Mouse (Mus musculus): ENCODE results near the gene Rnf25.
A peak's percentile ranks its signal among the peaks of the same experiment; 100 is the strongest.

Gene Rnf25

GRCm38 (mm10) chr1:74601267-74601962 is at the start of gene Rnf25, which contains the start of gene Stk36:
Gene Rnf25 (minus strand): TSS chr1:74601397.
Gene Stk36 (plus strand): TSS chr1:74601445.
- DNase-seq (ENCODE audit: low spot score in 2 of 2), result peak; percentile 81 to 86

GRCm38 (mm10) chr1:74643926-74644325 is 42.7 kb upstream of the Rnf25 start:
- DNase-seq (ENCODE audit: low spot score in 2 of 2), result no peak

- no peak for DNase-seq (ENCODE audit: low spot score in 2 of 2)
These were observed 42.3 kb upstream of the Rnf25 start for GRCm38 (mm10) chr1:74643524-74643923.

DNA sequence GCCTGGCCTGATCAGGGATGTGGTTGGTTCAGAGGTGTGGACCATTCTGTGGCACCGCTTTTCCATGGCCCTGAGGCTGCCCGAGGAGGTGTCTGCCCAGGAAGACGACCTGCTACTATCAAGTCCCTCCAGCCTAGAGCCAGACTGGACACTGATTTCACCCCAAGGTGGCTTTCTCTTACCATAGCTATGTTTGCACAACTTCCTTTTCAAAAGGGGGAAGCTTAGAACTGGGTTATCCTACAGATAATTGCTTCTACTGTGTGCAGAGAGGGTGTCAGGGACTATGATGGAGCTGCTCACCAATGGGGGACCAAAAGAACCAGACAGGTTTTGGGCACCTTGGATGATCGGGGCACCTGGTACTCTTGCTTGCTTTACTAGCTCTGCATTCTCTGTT is 31.5 kb upstream of the Rnf25 start:
- DNase-seq (ENCODE audit: low spot score in 2 of 2), result no peak

DNA sequence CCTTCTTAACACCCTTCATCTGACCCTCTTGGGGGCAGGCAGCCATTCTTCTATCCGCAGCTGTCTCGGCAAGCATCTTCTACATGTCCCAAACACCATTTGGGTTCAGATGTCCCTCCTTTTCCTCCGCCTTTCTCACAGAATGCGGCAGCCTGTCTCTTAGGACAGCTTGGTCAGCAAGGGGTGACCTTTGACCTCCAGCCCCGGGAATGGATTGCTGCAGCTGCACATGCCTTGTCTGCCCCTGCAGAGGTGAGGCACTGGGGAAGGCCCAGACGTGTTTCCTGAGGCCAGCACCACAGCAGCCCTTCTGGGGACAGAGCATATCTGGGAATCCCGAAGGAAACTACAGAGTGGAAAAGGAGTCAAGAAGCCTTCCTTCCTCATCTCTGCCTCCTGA is 26.8 kb upstream of the Rnf25 start:
- DNase-seq (ENCODE audit: low spot score in 2 of 2), result no peak

DNA sequence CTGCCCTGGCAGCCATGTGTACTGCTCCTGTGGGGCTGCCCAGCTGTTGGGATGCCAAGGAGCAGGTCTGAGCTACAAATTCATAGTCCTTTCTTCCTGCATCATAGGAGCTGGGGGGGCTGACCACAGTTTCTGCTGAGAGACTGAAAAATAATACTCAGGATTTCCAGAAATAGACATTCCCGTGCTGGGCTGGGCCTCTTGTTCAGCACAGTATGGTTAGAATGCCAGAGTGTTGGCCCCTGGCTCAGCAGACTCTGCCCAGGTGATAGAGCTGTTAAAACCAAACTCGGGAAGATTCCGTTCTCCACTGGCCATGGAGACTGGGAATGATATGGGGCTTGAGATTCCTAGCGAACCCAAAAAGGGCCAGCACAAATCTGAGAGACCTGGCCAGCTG is 24.9 kb upstream of the Rnf25 start:
- no peak for DNase-seq (ENCODE audit: low spot score in 2 of 2)

GRCm38 (mm10) chr1:74624183-74624582 is 23.0 kb upstream of the Rnf25 start:
- DNase-seq (ENCODE audit: low spot score in 2 of 2), result no peak

DNA sequence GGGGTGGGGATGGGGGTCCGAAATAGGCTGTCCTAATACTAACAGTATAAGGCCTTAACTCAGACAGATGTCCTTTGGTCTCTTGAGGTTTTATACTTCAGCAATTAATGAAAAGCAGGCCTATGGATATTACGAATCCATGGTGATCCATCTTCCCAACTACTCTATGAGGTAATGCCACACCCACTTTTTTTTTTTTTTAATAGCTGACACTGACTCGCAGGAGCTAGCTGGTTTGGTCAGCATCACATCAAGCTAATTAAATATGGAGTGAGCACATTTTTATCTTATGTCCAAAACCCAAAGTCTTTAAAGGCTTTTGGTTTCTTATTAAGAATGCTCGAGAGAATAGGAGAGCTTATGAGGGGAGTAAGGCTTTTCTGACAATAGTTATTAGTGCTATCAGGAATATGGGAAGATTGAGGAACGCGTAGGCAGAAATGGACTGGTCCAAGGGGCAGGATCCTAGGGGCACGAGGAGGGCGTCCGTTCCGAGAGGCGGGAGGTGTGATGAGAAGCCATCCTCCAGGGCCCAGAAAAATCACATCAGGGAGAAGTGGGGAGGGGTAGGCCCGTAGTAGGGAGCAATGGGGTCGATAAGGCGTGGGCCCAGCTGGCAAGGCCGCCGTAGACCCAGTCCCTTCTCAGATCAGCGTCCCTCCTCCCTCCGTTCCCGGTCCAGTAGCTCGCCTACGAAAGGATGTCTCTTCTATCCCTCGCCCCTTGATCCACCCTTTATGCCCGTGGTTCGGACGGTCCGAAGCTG is 513 bp downstream of the Rnf25 start:
- peak in 1 of 2 experiments; percentile 9 for DNase-seq (ENCODE audit: low spot score in 2 of 2)

DNA sequence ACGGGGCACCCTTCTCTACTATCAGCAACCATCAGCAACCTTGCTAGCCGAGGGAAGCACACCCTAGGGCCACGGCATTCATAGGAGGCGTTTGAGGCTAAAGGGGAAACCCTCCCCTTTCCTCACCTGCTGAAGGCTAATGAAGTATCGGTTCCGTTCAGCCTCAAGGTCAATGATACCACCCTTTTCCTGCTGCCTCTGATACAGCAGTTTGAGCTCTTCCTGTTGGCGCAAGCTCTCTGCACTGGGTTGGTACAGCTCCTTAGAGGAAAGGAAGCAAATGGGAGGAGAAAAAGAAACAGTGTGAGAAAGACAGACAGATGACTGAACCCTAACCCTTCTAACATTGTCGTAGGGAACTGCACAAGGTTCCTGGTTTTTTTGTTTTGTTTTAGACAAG is 6.8 kb downstream of the Rnf25 start:
- DNase-seq (ENCODE audit: low spot score in 2 of 2), result no peak

DNA sequence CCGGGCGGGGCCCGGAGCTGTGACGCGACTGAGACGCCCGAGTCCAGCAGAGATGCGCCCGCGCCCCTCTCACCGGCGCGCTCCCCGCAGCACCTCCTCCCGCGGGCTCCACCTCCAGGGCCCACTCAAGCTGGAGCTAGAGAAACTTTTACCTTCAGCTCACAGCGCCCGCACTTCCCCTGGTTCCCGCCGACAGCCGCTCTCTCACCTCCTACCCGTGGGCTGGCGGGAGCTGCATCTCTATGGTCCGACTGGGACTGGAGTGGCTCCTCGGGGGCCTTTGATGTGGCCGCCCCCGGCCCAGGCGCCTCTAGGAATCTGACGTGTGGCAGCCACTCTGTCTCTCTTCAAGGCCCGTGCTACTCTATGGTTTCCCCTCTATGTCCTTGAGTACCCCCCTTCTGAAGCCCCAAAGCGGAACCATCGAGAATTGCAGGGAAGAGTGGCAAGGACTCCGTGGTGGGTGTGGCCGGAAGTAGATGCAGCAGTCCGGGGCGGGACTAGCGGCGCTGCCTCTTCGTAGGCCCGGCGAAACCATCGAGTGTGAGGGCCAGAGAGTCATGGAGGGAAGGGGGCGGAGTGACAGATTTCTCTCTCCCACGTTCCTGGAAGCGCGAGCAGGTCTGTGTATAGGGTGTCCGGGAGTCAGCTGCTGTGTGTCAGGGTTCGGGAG is 13.3 kb downstream of the Rnf25 start, which contains the start of the genes Zfp142 and Bcs1l:
Gene Zfp142 (minus strand): TSS at position 474 of the 673 bp plus-strand sequence.
Gene Bcs1l (plus strand): TSS at position 517 of the 673 bp plus-strand sequence.
- DNase-seq (ENCODE audit: low spot score in 2 of 2), result peak; percentile 98 to 99

GRCm38 (mm10) chr1:74587233-74587772 is 13.9 kb downstream of the Rnf25 start:
- DNase-seq (ENCODE audit: low spot score in 2 of 2), result peak in 1 of 2 experiments; percentile 8

GRCm38 (mm10) chr1:74584616-74585398 is 16.4 kb downstream of the Rnf25 start:
- no peak for DNase-seq (ENCODE audit: low spot score in 2 of 2)

- DNase-seq (ENCODE audit: low spot score in 2 of 2), result no peak
These were observed 18.6 kb downstream of the Rnf25 start for GRCm38 (mm10) chr1:74582621-74583020.

GRCm38 (mm10) chr1:74569739-74570719 is 31.2 kb downstream of the Rnf25 start:
- no peak for DNase-seq (ENCODE audit: low spot score in 2 of 2)

DNA sequence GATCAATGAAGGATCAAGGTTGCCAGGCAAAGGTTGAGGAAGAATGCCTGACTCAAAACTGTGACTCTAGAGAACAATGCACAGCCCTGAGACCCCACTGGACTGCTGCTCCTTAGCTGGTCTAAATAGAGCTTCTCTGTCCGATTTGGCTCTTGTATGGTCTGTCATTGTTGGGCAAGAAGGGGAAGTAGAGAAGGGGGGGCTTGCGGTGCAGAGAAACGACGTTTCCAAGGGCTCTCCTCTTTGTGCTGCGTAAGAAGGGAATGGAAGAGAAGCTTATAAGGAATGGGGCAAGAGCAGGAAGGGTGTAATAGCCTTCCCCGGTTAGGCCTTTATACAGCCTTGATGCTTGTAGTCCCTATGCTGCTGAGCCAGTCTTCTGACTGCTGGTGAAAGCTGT is 35.4 kb downstream of the Rnf25 start:
- no peak for DNase-seq (ENCODE audit: low spot score in 2 of 2)

DNA sequence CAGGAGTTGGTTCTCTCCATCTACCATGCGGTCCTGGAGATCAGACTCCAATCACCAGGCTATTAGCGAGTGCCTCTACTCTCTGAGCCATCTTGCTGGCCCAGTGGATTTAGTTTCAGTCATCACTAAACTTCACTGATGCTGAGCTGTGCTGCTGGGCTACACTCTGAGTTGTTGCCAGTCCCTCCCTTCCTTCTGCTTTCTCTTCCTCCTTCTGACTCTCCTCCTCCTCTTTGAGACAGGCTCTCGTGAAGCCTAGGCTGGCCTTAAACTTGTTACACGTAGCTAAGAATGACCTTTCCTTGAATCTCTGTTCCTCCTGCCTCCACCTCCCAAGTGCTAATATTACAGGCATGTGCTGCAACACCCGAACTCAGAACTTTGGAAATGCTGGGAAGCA is 42.1 kb downstream of the Rnf25 start:
- no peak for DNase-seq (ENCODE audit: low spot score in 2 of 2)

DNA sequence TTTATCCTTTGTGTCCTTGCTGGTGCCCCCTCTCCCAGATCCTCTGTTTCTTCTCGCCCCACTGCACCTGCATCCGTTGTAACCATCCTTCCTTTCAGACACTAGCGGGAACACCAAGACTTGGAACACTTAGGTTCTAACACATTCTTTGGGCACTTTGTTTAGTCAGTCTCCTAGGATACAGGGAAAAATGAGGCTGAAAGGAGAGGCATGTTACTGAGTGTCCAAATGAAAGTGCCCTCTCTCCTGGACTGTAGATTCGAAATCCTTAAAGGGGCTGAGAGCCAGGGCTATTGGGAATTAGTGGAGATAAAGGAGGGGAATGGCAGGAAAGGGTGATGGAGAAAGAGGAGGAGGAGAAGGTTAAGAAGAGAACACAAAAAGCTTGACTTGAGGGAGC is 57.0 kb downstream of the Rnf25 start, which contains the start of gene Usp37:
Gene Usp37 (minus strand): TSS at position 101 of the 400 bp plus-strand sequence.
- DNase-seq (ENCODE audit: low spot score in 2 of 2), result no peak

Measured in spleen, postnatal 36 days (tissue).